ENCODE assay signal across 28 mouse cellular contexts in genomic region chr13:45547549-45547948, GRCm38 (mm10). TPM values are rescaled to one million over a fixed set of nuclear protein-coding genes. Genes with fewer than 3 reads are reported as not detected.
DNase-seq lines count a peak whose midpoint lies in the region; ATAC-seq and TF ChIP-seq lines count a peak whose summit lies in the region.
"Had no signal": no experiment of that assay in that cellular context is flagged by ENCODE, and none has a peak within 500 bp of the region (broad histone marks: within the 10 kb centered on the region; RNA-seq: fewer than 3 reads in every experiment).

No protein-coding gene starts in this region.

- no peak for TF ChIP-seq CTCF in G1E (IDR thresholded peaks at IDR 0.05; ENCODE audit: low read depth, low read length)
- no peak for TF ChIP-seq CTCF in cerebellum, adult 2 months (IDR thresholded peaks at IDR 0.05; ENCODE audit: borderline replicate concordance, insufficient read depth, low read depth, low read length)
- no peak for TF ChIP-seq CTCF in lung, adult 2 months (IDR thresholded peaks at IDR 0.05; ENCODE audit: insufficient read depth, low read length)

- H3K4me2 ChIP-seq in liver, embryonic 15.5 days = peak overlapping the region; percentile 69
- H3K4me2 ChIP-seq: forebrain, embryonic 15.5 days; intestine, embryonic 15.5 days; limb, embryonic 15.5 days; neural tube, embryonic 13.5 days; stomach, embryonic 15.5 days had no signal

- peaks cover 77% of the 10 kb centered on the region for H3K4me1 ChIP-seq in G1E (ENCODE audit: insufficient read depth, low read depth, low read length)
- peaks cover 65% of the 10 kb centered on the region for H3K4me1 ChIP-seq in liver, embryonic 15.5 days (replicated peaks)
- no peaks in the 10 kb centered on the region for H3K4me1 ChIP-seq in cerebellum, adult 2 months (ENCODE audit: control insufficient read depth, insufficient read depth, low read length)
- no peaks in the 10 kb centered on the region for H3K4me1 ChIP-seq in lung, adult 2 months (ENCODE audit: control insufficient read depth, insufficient read depth, low read length)
- H3K4me1 ChIP-seq: forebrain, embryonic 15.5 days; intestine, embryonic 15.5 days; limb, embryonic 15.5 days; neural tube, embryonic 13.5 days; stomach, embryonic 15.5 days had no signal

- DNase-seq in ES-CJ7 (ENCODE audit: low read depth, low spot score) = peak; percentile 51
- no peak for DNase-seq in G1E (ENCODE audit: low spot score)
- DNase-seq in c-Kit-positive CD71-positive TER-119-positive erythroid progenitor cells, embryonic 14.5 days (ENCODE audit: low spot score) = peak; percentile 65
- no peak for DNase-seq in cerebellum, adult 2 months
- no peak for DNase-seq in lung, adult 2 months
- DNase-seq in adrenal gland, postnatal 10 days = no peak
- DNase-seq: adrenal gland, adult 2 months; cerebellum, postnatal 10 days; embryo, embryonic 11 days; gastrocnemius, postnatal 25 days; heart, adult 18-20 months; heart, postnatal 4 days; kidney, adult 8-10 months; kidney, postnatal 10 days; left cerebral cortex, postnatal 4 days; lung, postnatal 10 days; right cerebral cortex, postnatal 4 days; thymus, postnatal 25 days had no signal

- H3K9ac ChIP-seq in liver, embryonic 15.5 days = peak overlapping the region; percentile 53
- H3K9ac ChIP-seq: forebrain, embryonic 15.5 days; intestine, embryonic 15.5 days; limb, embryonic 15.5 days; neural tube, embryonic 13.5 days; stomach, embryonic 15.5 days had no signal

- H3K27ac ChIP-seq in liver, embryonic 15.5 days (replicated peaks) = peak overlapping the region; percentile 92
- no peak overlapping the region for H3K27ac ChIP-seq in cerebellum, adult 2 months (ENCODE audit: insufficient read depth, low read length)
- H3K27ac ChIP-seq: forebrain, embryonic 15.5 days; intestine, embryonic 15.5 days; limb, embryonic 15.5 days; midbrain, embryonic 10.5 days; neural tube, embryonic 13.5 days; stomach, embryonic 15.5 days had no signal

- WGBS in liver, embryonic 15.5 days (ENCODE audit: insufficient replicate concordance) = 24% methylated on average over 5 of the region's 5 CpGs
- WGBS in cerebellum, adult 2 months = 89% methylated on average over 5 of the region's 5 CpGs
- 70% methylated on average over 5 of the region's 5 CpGs for WGBS in lung, adult 2 months

- no peaks in the 10 kb centered on the region for H3K9me3 ChIP-seq in G1E (replicated peaks)
- no peaks in the 10 kb centered on the region for H3K9me3 ChIP-seq in liver, embryonic 15.5 days (replicated peaks)
- H3K9me3 ChIP-seq: forebrain, embryonic 15.5 days; intestine, embryonic 15.5 days; limb, embryonic 15.5 days; midbrain, embryonic 10.5 days; neural tube, embryonic 13.5 days; stomach, embryonic 15.5 days had no signal

- no peak for TF ChIP-seq POLR2A in cerebellum, adult 2 months (IDR thresholded peaks at IDR 0.05; ENCODE audit: borderline replicate concordance, insufficient read depth, low read length)
- TF ChIP-seq POLR2A in lung, adult 2 months (IDR thresholded peaks at IDR 0.05; ENCODE audit: borderline replicate concordance, extremely low read depth, low read depth, low read length) = no peak

- ATAC-seq in G1E (ENCODE audit: extremely low read depth, insufficient number of reproducible peaks, low FRiP score, poor library complexity, severe bottlenecking) = no peak
- peak; percentile 16; the same call in 1 of the 2 replicates for ATAC-seq in liver, embryonic 15.5 days (ENCODE audit: insufficient read depth)
- ATAC-seq: forebrain, embryonic 15.5 days; hindbrain, embryonic 16.5 days; intestine, embryonic 15.5 days; midbrain, embryonic 16.5 days had no signal

- H3K36me3 ChIP-seq in G1E (replicated peaks) = peaks cover 88% of the 10 kb centered on the region
- H3K36me3 ChIP-seq in liver, embryonic 15.5 days (replicated peaks) = peaks cover 83% of the 10 kb centered on the region
- H3K36me3 ChIP-seq: forebrain, embryonic 15.5 days; intestine, embryonic 15.5 days; limb, embryonic 15.5 days; midbrain, embryonic 10.5 days; neural tube, embryonic 13.5 days; stomach, embryonic 15.5 days had no signal

- peak overlapping the region; percentile 22; the same call in 1 of the 2 replicates for H3K4me3 ChIP-seq in G1E (ENCODE audit: low read depth, low read length)
- H3K4me3 ChIP-seq in liver, embryonic 15.5 days (replicated peaks) = peak overlapping the region; percentile 42
- H3K4me3 ChIP-seq in cerebellum, adult 2 months (replicated peaks; ENCODE audit: insufficient read depth, low read depth, low read length) = no peak overlapping the region
- H3K4me3 ChIP-seq in lung, adult 2 months (replicated peaks; ENCODE audit: extremely low read depth, low read depth, low read length) = no peak overlapping the region
- H3K4me3 ChIP-seq: forebrain, embryonic 15.5 days; intestine, embryonic 15.5 days; limb, embryonic 15.5 days; midbrain, embryonic 10.5 days; myocyte; neural tube, embryonic 13.5 days; stomach, embryonic 15.5 days had no signal

- no peaks in the 10 kb centered on the region for H3K27me3 ChIP-seq in G1E (ENCODE audit: insufficient read depth, low read length)
- H3K27me3 ChIP-seq in liver, embryonic 15.5 days = no peaks in the 10 kb centered on the region
- no peaks in the 10 kb centered on the region for H3K27me3 ChIP-seq in cerebellum, adult 2 months (ENCODE audit: control insufficient read depth, insufficient read depth, low read length)
- H3K27me3 ChIP-seq: forebrain, embryonic 15.5 days; intestine, embryonic 15.5 days; limb, embryonic 15.5 days; neural tube, embryonic 13.5 days; stomach, embryonic 15.5 days had no signal

RNA-seq across cellular contexts. Expression of gene Gmpr, which starts 40.3 kb away (rescaled TPM):
- total RNA-seq in G1E (2014; fragmentation: Nextera tagmentation) (82.4 and 85.9 TPM in 2 replicates), G1E (2017) (309 and 311 TPM in 2 replicates)
- 372 and 448 TPM in 2 replicates for polyA plus RNA-seq in G1E (2012)
- 265 and 273 TPM in 2 replicates for polyA plus RNA-seq in liver, embryonic 15.5 days (2015; fragmentation: Nextera tagmentation; extraction: Ambion mirVana)
- 69.1 TPM in 2 replicates for polyA plus RNA-seq in cerebellum, adult 2 months (2012; rRNA removed)
- polyA plus RNA-seq in lung, adult 2 months (2012; rRNA removed) = 21.9 and 30.8 TPM in 2 replicates
- 100 to 1,000 TPM; 118 to 230 TPM for total RNA-seq in adrenal gland, postnatal 10 days (2021)

Comparison
In these comparisons a context has a peak if more than half of its experiments do, and no peak if none do; other contexts are left out.
1. DNase-seq: peak in ES-CJ7 (single experiment) and c-Kit-positive CD71-positive TER-119-positive erythroid progenitor cells, embryonic 14.5 days (single experiment); none in G1E (single experiment), cerebellum, adult 2 months (0 of 2), lung, adult 2 months (single experiment) and adrenal gland, postnatal 10 days (single experiment).
2. H3K4me3 ChIP-seq: peak in G1E (single experiment) and liver, embryonic 15.5 days (single experiment); none in cerebellum, adult 2 months (single experiment) and lung, adult 2 months (single experiment).